Mouse (Mus musculus) megakaryocyte, embryonic 14.5 days (primary cell): ENCODE data around the gene Rbx1.

Experiments
- FLI1 ChIP-seq: IDR thresholded peaks from 2 replicates; pipeline ENCODE4 v1.6.1; 2012; ENCODE audit warnings: low read length, inconsistent platforms, mixed read lengths
- GATA1 ChIP-seq: IDR thresholded peaks from 3 replicates; pipeline ENCODE4 v1.6.1; 2012; ENCODE audit warnings: mixed read lengths, low read length, inconsistent platforms, borderline replicate concordance

DNA sequence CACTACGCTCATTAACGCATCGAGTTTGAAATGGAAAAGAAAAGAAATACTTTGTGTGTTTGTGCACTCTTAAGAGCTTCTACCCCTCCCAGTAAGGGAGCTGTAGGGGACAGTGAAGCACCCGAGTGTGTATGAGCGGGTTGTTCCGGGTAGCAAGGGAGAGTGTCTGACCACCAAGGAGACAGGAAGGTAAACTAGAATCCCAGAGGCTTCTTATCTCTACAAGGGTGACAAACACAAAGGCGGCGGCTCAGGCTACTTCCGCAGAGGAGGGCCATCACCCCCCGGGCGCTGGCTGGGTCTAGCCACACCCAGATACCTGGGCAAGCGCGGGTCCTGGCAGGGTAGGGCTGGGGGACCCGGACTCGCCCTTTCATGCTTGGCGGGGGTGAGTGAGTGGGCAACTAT is 56.7 kb downstream of the Rbx1 start:
- TF ChIP-seq GATA1 (no peak), FLI1 (no peak)
